Mouse (Mus musculus): ENCODE results near the gene Gm20441. TPM values are rescaled to one million over a fixed set of nuclear protein-coding genes. Genes with fewer than 3 reads are reported as not detected.

Gene Gm20441
- polyA plus RNA-seq, 1 experiment from 2014 or later = not detected

DNA sequence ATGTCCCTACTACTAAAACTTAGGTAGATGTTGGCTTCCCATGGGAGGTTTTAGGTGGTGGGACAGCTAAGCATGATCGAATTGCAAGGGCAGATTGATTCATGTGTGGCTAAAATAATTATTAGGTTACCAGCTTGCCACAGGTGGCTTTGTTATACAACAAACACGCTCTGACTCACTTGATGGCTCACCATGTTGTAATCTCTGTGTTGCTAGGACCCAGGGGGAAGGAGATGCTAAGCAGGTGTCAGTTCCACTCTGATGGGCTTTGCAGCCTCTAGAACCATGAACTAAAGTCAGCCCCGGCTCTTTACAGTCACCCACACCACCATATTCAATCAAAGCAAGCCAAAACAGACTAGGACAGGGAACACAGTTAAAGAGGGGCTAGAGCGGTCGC, 39.1 kb upstream of the Gm20441 start:
- Histone ChIP-seq H3K4me2 (ENCODE audit: low read length) (no peak overlapping the region), H3K4me3 (ENCODE audit: low read depth, low read length) (no peak overlapping the region), H3K9ac (ENCODE audit: low read length) (no peak overlapping the region), H3K27me3 (replicated peaks; ENCODE audit: control insufficient read depth, insufficient read depth, low read length) (no peaks in the 10 kb centered on the region), H3K9me3 (ENCODE audit: control insufficient read depth, low read length) (no peaks in the 10 kb centered on the region), H3K4me1 (replicated peaks; ENCODE audit: control insufficient read depth, insufficient read depth, low read length) (no peaks in the 10 kb centered on the region), H3K27ac (ENCODE audit: low read depth) (no peak overlapping the region), H3K36me3 (ENCODE audit: control insufficient read depth, insufficient read depth, low read length) (no peaks in the 10 kb centered on the region)
- no peak for ATAC-seq (replicated peaks; ENCODE audit: low FRiP score, low TSS enrichment, low read depth)
- DNase-seq (ENCODE audit: low spot score) = no peak
- 89% methylated on average over 5 of the region's 5 CpGs for WGBS

DNA sequence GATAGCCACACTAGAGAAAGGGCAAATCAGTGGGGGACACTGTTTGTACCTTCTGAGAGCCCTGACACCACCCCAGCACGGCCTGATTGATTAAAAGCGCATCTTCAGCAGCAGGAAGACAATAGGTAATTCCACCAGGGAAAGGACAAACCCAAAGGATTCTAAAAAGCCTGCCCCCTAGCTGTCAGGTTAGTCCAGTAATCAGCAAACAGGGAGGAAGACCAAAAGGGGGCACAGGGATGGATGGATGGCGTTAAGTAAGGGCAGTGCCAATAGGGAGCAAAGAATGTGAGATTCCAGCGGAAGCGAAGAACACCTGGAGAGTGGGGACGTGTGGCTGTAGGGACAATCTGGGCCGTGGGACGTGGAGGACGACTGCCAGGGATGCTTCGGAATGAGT, 37.9 kb upstream of the Gm20441 start:
- no peaks in the 10 kb centered on the region for H3K4me1 ChIP-seq (replicated peaks; ENCODE audit: control insufficient read depth, insufficient read depth, low read length)
- no peaks in the 10 kb centered on the region for H3K36me3 ChIP-seq (ENCODE audit: control insufficient read depth, insufficient read depth, low read length)
- H3K27me3 ChIP-seq (replicated peaks; ENCODE audit: control insufficient read depth, insufficient read depth, low read length) = no peaks in the 10 kb centered on the region
- no peak overlapping the region for H3K9ac ChIP-seq (ENCODE audit: low read length)
- no peak overlapping the region for H3K27ac ChIP-seq (ENCODE audit: low read depth)
- no peak overlapping the region for H3K4me2 ChIP-seq (ENCODE audit: low read length)
- H3K9me3 ChIP-seq (ENCODE audit: control insufficient read depth, low read length) = no peaks in the 10 kb centered on the region
- 59% methylated on average over 10 of the region's 10 CpGs for WGBS
- DNase-seq (ENCODE audit: low spot score) = no peak
- no peak for ATAC-seq (replicated peaks; ENCODE audit: low FRiP score, low TSS enrichment, low read depth)
- H3K4me3 ChIP-seq (ENCODE audit: low read depth, low read length) = no peak overlapping the region

DNA sequence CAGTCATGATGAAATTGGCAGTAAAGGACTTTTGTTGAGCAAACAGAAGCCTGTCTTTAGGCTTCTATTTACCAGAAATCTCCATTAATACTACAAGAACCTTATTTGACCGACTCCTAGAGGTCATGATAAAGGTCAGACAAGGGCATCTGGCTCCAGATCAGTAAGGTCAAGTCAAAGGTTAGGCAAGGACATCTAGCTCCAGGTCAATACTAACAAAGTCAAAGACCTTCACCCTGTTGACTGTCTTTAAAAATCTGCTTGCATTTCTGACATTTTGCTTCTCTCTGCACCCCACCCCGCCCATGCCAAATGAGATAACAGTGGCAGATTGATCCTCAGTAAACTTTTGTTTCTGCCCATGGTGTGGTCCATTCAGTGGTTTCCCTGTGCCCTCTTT, 23.5 kb upstream of the Gm20441 start:
- no peaks in the 10 kb centered on the region for H3K27me3 ChIP-seq (replicated peaks; ENCODE audit: control insufficient read depth, insufficient read depth, low read length)
- H3K4me1 ChIP-seq (replicated peaks; ENCODE audit: control insufficient read depth, insufficient read depth, low read length) = no peaks in the 10 kb centered on the region
- WGBS = 53% methylated on average over 2 of the region's 2 CpGs
- DNase-seq (ENCODE audit: low spot score) = no peak
- H3K4me2 ChIP-seq (ENCODE audit: low read length) = no peak overlapping the region
- H3K9ac ChIP-seq (ENCODE audit: low read length) = no peak overlapping the region
- no peak for ATAC-seq (replicated peaks; ENCODE audit: low FRiP score, low TSS enrichment, low read depth)
- no peaks in the 10 kb centered on the region for H3K36me3 ChIP-seq (ENCODE audit: control insufficient read depth, insufficient read depth, low read length)
- H3K27ac ChIP-seq (ENCODE audit: low read depth) = no peak overlapping the region
- no peaks in the 10 kb centered on the region for H3K9me3 ChIP-seq (ENCODE audit: control insufficient read depth, low read length)
- H3K4me3 ChIP-seq (ENCODE audit: low read depth, low read length) = no peak overlapping the region

DNA sequence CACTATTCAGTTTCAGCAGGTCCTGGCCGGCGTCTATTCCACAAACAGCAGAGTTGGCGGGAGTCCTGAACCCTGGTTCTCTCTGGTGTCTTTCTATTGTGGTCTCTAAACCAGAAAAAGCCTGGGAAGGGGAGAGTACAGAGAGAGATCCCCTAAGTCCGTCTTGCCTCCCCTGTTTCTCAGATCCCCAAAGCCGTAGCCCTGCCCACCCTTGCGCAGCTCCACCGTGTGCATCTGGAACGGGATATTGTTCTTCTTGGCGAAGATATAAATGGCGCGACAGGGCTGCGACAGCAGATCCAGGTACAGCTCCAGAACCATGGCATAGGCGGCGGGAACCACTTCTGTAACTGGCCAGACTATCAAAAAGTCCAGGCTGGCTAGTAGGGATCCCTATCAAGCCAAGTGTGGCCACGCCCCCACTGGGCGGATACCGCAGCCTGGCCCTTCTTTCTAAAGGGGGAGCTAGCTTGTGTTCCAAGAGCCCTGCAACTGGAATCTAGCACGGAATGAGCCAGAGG, 17.5 kb upstream of the Gm20441 start, which contains the start of gene Gstt1:
TSS of gene Gstt1 (minus strand) at position 409 of the 521 bp plus-strand sequence.
- H3K9ac ChIP-seq (ENCODE audit: low read length) = peak within 1 kb of the TSS; percentile 44
- H3K36me3 ChIP-seq (ENCODE audit: control insufficient read depth, insufficient read depth, low read length) = no peaks in the 10 kb centered on the region
- H3K9me3 ChIP-seq (ENCODE audit: control insufficient read depth, low read length) = no peaks in the 10 kb centered on the region
- peaks cover 15% of the 10 kb centered on the region for H3K4me1 ChIP-seq (replicated peaks; ENCODE audit: control insufficient read depth, insufficient read depth, low read length)
- H3K27ac ChIP-seq (ENCODE audit: low read depth) = 0 out of 2 replicates have a peak within 1 kb of the TSS, but pooled peaks have one; percentile 14
- peak within 1 kb of the TSS; percentile 40 for H3K4me3 ChIP-seq (ENCODE audit: low read depth, low read length)
- WGBS = 4% methylated on average over 18 of the region's 18 CpGs
- peak within 1 kb of the TSS; percentile 85 for H3K4me2 ChIP-seq (ENCODE audit: low read length)
- no peaks in the 10 kb centered on the region for H3K27me3 ChIP-seq (replicated peaks; ENCODE audit: control insufficient read depth, insufficient read depth, low read length)
- DNase-seq (ENCODE audit: low spot score) = peak; percentile 72
- no peak for ATAC-seq (replicated peaks; ENCODE audit: low FRiP score, low TSS enrichment, low read depth)

DNA sequence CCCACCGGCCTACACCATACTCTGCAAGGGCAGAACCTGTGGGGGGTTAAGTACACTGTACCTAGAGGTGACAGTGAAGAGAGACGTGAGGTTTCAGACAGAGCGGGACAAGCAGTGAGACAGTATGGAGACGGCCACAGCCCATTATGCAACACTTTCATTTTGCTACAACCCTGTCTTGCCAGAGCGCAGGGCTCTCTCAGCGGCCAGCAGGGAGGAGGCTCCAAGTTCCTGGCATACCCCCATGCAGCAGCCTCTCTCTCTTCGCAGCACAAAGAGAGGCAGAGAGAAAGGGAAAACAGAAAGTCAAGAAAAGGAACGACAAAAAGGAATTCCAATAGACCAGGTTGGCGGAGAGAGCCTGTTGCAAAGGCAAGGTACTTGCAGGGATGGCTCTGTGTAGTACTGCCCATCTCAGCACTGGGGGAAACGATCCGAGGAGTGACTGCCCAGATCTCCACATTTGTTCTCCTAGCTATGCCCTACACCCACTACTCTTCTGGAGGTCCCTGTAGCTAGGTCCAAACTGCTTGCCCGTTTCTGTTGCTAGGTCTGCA, 16.9 kb upstream of the Gm20441 start:
- no peaks in the 10 kb centered on the region for H3K9me3 ChIP-seq (ENCODE audit: control insufficient read depth, low read length)
- H3K9ac ChIP-seq (ENCODE audit: low read length) = peak overlapping the region; percentile 44
- H3K4me2 ChIP-seq (ENCODE audit: low read length) = peak overlapping the region; percentile 85
- DNase-seq (ENCODE audit: low spot score) = peak; percentile 69
- no peaks in the 10 kb centered on the region for H3K27me3 ChIP-seq (replicated peaks; ENCODE audit: control insufficient read depth, insufficient read depth, low read length)
- H3K36me3 ChIP-seq (ENCODE audit: control insufficient read depth, insufficient read depth, low read length) = no peaks in the 10 kb centered on the region
- peak; percentile 46 for ATAC-seq (replicated peaks; ENCODE audit: low FRiP score, low TSS enrichment, low read depth)
- H3K4me3 ChIP-seq (ENCODE audit: low read depth, low read length) = peak overlapping the region; percentile 40
- 0 out of 2 replicates have a peak overlapping the region, but pooled peaks have one; percentile 14 for H3K27ac ChIP-seq (ENCODE audit: low read depth)
- H3K4me1 ChIP-seq (replicated peaks; ENCODE audit: control insufficient read depth, insufficient read depth, low read length) = peaks cover 15% of the 10 kb centered on the region
- WGBS = 4% methylated on average over 12 of the region's 12 CpGs

DNA sequence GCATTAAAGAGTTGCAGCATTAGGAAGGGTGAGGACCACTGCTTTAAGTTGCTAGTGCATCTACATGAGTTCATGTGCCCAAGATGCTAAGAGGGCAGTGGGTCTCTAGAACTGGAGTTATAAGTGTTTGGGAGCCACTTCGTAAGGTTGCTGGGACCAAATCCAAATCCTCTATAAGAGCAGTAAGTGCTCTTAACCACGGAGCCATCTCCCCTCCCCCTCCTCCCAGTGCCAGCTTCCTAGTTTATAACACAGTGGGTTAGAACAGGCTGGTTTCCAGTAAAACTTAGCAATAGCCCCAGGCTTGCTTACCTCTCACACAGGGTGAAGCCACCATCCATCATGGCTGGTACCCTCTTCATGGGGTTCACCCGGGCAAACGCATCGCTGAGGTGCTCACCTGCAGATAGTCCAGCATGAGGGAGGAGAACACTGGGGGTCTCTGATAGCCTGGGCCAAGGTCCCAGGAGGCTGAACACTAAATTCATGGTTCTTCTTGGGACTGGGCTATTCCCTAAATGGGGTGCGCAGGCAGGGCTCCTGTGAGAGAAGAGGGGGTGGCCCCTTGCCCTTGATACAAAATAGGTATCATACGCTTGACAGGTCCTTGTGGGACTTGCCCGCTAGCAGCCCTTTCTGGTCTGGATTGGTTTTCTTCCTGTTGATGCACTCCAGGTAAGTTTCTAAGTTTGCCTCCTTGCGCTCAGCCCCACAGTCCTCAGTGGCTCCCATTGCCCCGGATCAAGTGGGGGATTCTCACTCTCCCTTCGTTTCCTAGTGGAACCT, 16.2 kb upstream of the Gm20441 start:
- ATAC-seq (replicated peaks; ENCODE audit: low FRiP score, low TSS enrichment, low read depth) = no peak
- H3K4me3 ChIP-seq (ENCODE audit: low read depth, low read length) = peak overlapping the region; percentile 40
- DNase-seq (ENCODE audit: low spot score) = no peak
- peak overlapping the region; percentile 85 for H3K4me2 ChIP-seq (ENCODE audit: low read length)
- no peak overlapping the region for H3K27ac ChIP-seq (ENCODE audit: low read depth)
- H3K27me3 ChIP-seq (replicated peaks; ENCODE audit: control insufficient read depth, insufficient read depth, low read length) = no peaks in the 10 kb centered on the region
- peaks cover 15% of the 10 kb centered on the region for H3K4me1 ChIP-seq (replicated peaks; ENCODE audit: control insufficient read depth, insufficient read depth, low read length)
- no peaks in the 10 kb centered on the region for H3K9me3 ChIP-seq (ENCODE audit: control insufficient read depth, low read length)
- no peak overlapping the region for H3K9ac ChIP-seq (ENCODE audit: low read length)
- H3K36me3 ChIP-seq (ENCODE audit: control insufficient read depth, insufficient read depth, low read length) = no peaks in the 10 kb centered on the region
- WGBS = 47% methylated on average over 11 of the region's 11 CpGs

DNA sequence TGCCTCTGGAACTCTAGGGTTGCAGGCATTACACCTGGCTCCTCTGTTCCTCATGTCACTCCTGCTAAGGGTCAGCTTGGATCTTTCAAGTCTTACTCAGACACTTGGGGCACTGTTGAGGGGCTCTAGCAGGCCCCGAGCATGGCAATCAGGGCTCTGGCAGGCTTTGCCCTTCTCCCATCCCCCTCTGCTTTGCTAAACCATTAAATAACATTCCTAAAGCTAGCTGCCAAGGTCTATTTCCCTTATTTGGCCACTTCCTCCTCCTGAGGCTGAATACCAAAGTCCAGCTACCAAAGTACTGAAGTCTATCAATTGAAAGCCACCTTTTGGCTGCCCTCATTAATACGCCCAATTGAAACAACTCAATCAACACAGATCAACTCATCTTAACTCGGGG, 14.1 kb upstream of the Gm20441 start:
- Histone ChIP-seq H3K4me3 (ENCODE audit: low read depth, low read length) (no peak overlapping the region), H3K4me2 (ENCODE audit: low read length) (no peak overlapping the region), H3K27me3 (replicated peaks; ENCODE audit: control insufficient read depth, insufficient read depth, low read length) (no peaks in the 10 kb centered on the region), H3K36me3 (ENCODE audit: control insufficient read depth, insufficient read depth, low read length) (no peaks in the 10 kb centered on the region), H3K27ac (ENCODE audit: low read depth) (no peak overlapping the region), H3K9me3 (ENCODE audit: control insufficient read depth, low read length) (no peaks in the 10 kb centered on the region), H3K4me1 (replicated peaks; ENCODE audit: control insufficient read depth, insufficient read depth, low read length) (peaks cover 15% of the 10 kb centered on the region), H3K9ac (ENCODE audit: low read length) (no peak overlapping the region)
- peak; percentile 52 for DNase-seq (ENCODE audit: low spot score)
- WGBS = 28% methylated on average over 3 of the region's 3 CpGs
- 0 out of 2 replicates have a peak, but pooled peaks have one; percentile 17 for ATAC-seq (replicated peaks; ENCODE audit: low FRiP score, low TSS enrichment, low read depth)

DNA sequence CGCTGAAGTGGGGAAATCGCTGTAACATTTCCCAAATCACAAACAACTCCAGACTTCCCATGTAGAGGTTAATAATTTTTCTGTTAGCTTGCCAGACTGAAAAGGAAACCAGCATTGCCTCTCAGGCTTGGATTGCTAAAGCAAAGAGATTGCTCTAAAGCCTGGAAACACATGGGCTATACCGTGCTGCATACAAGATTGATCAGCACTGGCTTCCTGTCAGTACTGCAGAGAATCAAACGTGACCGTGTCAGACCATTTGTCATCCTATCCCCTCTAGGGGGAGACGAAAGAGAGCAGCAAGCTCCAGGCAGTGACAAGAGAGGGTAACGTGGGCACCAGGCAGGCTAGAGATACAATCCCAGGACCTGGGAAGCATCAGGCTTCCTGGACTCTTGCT, 10.0 kb upstream of the Gm20441 start:
- no peak for ATAC-seq (replicated peaks; ENCODE audit: low FRiP score, low TSS enrichment, low read depth)
- peak; percentile 42 for DNase-seq (ENCODE audit: low spot score)
- no peak overlapping the region for H3K9ac ChIP-seq (ENCODE audit: low read length)

More for the DNA sequence above, 10.0 kb upstream of the Gm20441 start:
- WGBS = 15% methylated on average over 7 of the region's 7 CpGs
- H3K4me3 ChIP-seq (ENCODE audit: low read depth, low read length) = no peak overlapping the region
- H3K4me2 ChIP-seq (ENCODE audit: low read length) = no peak overlapping the region
- H3K4me1 ChIP-seq (replicated peaks; ENCODE audit: control insufficient read depth, insufficient read depth, low read length) = peaks cover 11% of the 10 kb centered on the region
- no peak overlapping the region for H3K27ac ChIP-seq (ENCODE audit: low read depth)
- H3K9me3 ChIP-seq (ENCODE audit: control insufficient read depth, low read length) = no peaks in the 10 kb centered on the region
- H3K36me3 ChIP-seq (ENCODE audit: control insufficient read depth, insufficient read depth, low read length) = no peaks in the 10 kb centered on the region
- H3K27me3 ChIP-seq (replicated peaks; ENCODE audit: control insufficient read depth, insufficient read depth, low read length) = no peaks in the 10 kb centered on the region
